Mouse (Mus musculus): ENCODE results near the gene Tnip1. TPM values are rescaled to one million over a fixed set of nuclear protein-coding genes. Genes with fewer than 3 reads are reported as not detected.
A peak's percentile ranks its signal among the peaks of the same experiment; 100 is the strongest.

The Tnip1 gene
- total RNA-seq, 2 experiments from 2014 or later = 12.8 to 17.8 TPM

DNA sequence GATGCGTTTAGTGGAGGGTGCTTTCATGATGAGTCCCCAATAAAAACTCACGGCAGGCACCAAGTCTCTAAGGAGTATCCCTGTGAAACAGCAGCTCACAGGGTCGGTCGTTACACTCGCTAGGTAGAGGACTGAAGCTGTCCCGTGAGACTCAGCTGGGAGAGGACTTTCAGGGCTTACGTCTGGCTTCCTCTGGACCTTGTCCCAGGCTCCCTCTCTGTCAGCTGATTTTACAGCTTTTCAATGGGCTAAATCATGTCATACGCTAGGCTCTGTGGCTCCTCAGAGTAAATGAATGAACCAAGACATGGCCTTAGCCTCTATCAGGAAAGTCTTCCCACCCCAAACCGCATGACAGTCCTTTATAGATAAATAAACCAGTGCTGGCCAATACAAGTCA lies 68.1 kb downstream of the Tnip1 start:
- no peak for ATAC-seq (replicated peaks; ENCODE audit: low FRiP score, low TSS enrichment, poor library complexity, severe bottlenecking)

- ATAC-seq (replicated peaks; ENCODE audit: low FRiP score, low TSS enrichment, poor library complexity, severe bottlenecking) = no peak
Observed at GRCm38 (mm10) chr11:54892091-54892490, 70.6 kb downstream of the Tnip1 start.

DNA sequence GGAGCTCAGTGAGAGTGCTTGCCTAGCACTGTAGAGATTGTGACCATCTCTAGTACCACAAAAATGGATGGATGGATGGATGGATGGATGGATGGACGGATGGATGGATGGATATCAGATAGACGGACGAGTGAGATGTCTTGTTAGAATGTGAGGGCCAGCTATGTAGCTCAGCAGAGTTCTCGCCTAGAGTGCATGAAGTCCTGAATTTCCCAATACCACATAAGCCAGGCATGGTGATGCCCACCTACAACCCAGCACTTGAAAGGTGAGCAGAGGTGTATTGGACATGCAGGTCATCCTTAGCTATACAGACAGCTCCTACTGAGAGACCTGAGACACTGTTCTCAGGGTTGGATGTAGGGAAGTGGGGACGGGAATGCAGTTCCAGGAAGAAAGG lies 71.4 kb downstream of the Tnip1 start:
- ATAC-seq (replicated peaks; ENCODE audit: low FRiP score, low TSS enrichment, poor library complexity, severe bottlenecking) = no peak

DNA sequence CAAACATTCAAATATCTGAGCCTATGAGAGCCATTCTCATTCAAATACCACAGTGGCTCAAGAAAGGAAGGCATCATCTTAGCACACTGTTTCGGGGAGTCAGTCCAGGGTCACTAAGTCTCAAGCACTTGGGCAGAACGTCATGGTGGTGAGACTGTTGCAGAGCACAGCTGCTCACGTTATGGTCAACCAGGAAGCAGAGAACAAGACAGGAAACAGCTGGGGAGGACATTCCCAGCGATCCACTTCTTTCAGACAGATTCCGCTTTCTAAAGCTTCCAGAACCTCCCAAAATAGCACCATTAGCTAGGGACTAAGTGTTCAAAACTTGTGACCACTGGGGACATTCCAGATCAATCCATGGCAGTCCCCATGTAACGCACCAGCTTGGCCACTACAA lies 74.8 kb downstream of the Tnip1 start:
- no peak for ATAC-seq (replicated peaks; ENCODE audit: low FRiP score, low TSS enrichment, poor library complexity, severe bottlenecking)

GRCm38 (mm10) chr11:54885406-54885805 lies 77.3 kb downstream of the Tnip1 start:
- no peak for ATAC-seq (replicated peaks; ENCODE audit: low FRiP score, low TSS enrichment, poor library complexity, severe bottlenecking)

- no peak for ATAC-seq (replicated peaks; ENCODE audit: low FRiP score, low TSS enrichment, poor library complexity, severe bottlenecking)
Observed at GRCm38 (mm10) chr11:54884937-54885336, 77.8 kb downstream of the Tnip1 start.

- ATAC-seq (replicated peaks; ENCODE audit: low FRiP score, low TSS enrichment, poor library complexity, severe bottlenecking) = no peak
Observed at GRCm38 (mm10) chr11:54884197-54884828, 78.4 kb downstream of the Tnip1 start.

DNA sequence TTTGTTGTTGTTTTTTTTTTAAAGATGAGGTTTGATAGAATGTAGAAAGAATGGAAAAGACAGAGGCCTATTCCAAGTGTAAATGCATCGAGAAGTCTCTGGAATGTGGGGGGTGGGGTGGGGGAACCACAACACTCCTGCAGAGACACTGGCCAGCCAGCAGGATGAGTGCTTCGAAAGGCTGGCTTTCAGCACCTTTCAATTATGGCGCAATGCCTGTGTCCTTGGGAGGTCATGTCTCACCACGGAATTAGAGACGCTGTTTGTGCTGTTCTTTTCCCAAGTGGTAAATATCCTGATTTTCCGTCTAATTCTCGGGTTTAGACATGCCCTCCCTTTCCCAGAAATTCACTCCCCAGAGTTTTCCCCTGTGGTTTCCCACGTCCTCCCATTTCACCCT lies 80.0 kb downstream of the Tnip1 start:
- ATAC-seq (replicated peaks; ENCODE audit: low FRiP score, low TSS enrichment, poor library complexity, severe bottlenecking) = no peak

- ATAC-seq (replicated peaks; ENCODE audit: low FRiP score, low TSS enrichment, poor library complexity, severe bottlenecking) = no peak
Observed at GRCm38 (mm10) chr11:54881051-54881474, 81.7 kb downstream of the Tnip1 start.

DNA sequence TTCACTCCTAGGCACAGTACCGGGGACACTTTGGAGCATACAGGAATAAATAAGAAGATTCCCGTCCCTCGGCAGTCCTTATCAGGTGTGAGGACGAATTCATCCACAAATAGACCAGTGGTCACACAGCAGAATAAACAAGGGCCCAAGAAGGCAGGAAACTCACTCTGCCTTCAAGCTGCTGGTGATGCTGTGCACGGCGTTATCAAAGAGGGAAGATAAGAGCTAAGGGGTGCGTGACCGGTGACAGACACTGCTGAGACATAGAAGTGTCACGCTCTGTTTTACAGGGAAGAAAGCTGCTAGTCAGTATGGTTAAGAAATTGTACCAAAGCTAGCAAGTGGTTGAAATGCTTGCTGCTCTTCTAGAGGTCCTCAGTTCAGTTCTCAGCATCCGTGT lies 82.8 kb downstream of the Tnip1 start:
- ATAC-seq (replicated peaks; ENCODE audit: low FRiP score, low TSS enrichment, poor library complexity, severe bottlenecking) = 0 out of 2 replicates have a peak, but pooled peaks have one; percentile 25

GRCm38 (mm10) chr11:54879434-54879833 lies 83.3 kb downstream of the Tnip1 start:
- peak; percentile 62 for ATAC-seq (replicated peaks; ENCODE audit: low FRiP score, low TSS enrichment, poor library complexity, severe bottlenecking)

- no peak for ATAC-seq (replicated peaks; ENCODE audit: low FRiP score, low TSS enrichment, poor library complexity, severe bottlenecking)
Observed at GRCm38 (mm10) chr11:54878893-54879292, 83.8 kb downstream of the Tnip1 start.

GRCm38 (mm10) chr11:54876031-54876430 lies 86.7 kb downstream of the Tnip1 start:
- no peak for ATAC-seq (replicated peaks; ENCODE audit: low FRiP score, low TSS enrichment, poor library complexity, severe bottlenecking)

DNA sequence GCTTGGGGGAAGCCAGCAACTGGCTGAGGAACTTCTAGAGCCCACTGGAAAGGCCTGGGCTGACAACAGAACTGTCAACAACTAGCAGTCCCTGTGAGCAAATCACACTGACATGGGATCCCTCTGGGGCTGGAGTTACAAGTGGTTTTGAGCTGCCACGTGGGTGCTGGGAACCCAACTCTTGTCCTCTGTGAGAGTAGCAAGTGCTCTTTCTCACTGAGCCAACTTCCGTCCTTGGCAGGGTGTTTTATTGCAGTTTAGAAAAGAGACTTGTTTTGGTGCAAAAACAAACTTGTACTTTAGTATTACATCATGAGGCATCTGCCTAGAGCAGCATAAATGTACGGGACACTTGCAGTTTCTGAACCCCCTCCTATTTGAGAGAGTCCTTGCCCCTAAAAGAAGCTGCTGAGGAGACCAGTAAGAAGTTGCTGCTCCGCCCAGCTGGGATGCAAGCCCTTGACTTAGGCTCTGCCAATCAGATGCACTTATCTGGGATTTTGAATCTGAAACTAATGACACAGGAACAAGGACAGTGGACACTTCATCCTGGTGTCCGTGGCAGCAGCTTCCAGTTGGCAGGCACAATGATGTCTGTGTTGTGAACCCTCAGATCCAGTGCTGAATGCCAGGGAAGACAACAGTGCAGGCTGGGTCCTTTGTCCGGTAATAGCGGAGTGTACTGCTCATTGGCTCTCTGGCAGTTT lies 90.7 kb downstream of the Tnip1 start:
- ATAC-seq (replicated peaks; ENCODE audit: low FRiP score, low TSS enrichment, poor library complexity, severe bottlenecking) = no peak

- ATAC-seq (replicated peaks; ENCODE audit: low FRiP score, low TSS enrichment, poor library complexity, severe bottlenecking) = no peak
Observed at GRCm38 (mm10) chr11:54869318-54869717, 93.4 kb downstream of the Tnip1 start.

- no peak for ATAC-seq (replicated peaks; ENCODE audit: low FRiP score, low TSS enrichment, poor library complexity, severe bottlenecking)
Observed at GRCm38 (mm10) chr11:54868445-54868844, 94.3 kb downstream of the Tnip1 start.

DNA sequence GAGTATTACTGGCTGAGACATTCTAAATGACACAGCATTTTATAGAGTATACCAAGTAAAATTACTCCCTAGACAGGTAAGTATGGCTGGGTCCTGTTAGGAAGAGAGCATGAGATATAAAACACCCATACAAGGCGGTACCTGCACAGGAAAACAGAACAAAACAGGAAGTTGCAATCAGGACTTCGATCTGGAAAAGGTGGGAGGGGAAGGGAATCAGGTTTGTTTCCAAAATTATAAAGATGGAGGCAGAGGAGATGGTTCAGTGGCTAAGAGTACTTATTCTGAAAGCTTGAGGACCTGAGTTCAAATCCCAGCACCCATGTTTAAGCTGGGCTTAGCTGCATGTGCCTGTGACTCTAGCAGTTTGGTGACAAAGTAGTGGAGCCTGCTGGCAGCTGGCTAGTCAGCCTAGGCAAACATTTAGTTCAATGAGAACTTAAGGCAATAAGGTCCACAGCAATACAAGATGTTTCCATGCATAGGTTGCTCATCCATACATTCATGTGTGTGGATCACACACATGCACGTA lies 94.7 kb downstream of the Tnip1 start:
- no peak for ATAC-seq (replicated peaks; ENCODE audit: low FRiP score, low TSS enrichment, poor library complexity, severe bottlenecking)

DNA sequence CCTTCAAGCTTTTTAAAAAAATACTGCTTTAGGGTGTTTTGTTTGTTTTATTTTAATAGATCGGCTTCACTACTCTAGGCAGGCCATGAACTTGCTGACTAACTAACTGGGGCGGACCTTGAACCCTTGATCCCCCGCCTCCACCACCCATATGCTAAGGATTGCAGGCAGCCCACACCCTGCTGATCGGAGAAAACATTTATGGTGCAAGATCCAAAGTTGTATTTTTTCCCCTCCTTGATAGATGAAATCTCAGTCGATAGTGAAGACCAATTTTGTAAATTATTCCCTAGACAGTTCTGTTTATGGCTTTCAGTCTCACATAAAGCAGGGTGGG lies 95.7 kb downstream of the Tnip1 start:
- ATAC-seq (replicated peaks; ENCODE audit: low FRiP score, low TSS enrichment, poor library complexity, severe bottlenecking) = peak; percentile 46; the same call in 1 of the 2 replicates

DNA sequence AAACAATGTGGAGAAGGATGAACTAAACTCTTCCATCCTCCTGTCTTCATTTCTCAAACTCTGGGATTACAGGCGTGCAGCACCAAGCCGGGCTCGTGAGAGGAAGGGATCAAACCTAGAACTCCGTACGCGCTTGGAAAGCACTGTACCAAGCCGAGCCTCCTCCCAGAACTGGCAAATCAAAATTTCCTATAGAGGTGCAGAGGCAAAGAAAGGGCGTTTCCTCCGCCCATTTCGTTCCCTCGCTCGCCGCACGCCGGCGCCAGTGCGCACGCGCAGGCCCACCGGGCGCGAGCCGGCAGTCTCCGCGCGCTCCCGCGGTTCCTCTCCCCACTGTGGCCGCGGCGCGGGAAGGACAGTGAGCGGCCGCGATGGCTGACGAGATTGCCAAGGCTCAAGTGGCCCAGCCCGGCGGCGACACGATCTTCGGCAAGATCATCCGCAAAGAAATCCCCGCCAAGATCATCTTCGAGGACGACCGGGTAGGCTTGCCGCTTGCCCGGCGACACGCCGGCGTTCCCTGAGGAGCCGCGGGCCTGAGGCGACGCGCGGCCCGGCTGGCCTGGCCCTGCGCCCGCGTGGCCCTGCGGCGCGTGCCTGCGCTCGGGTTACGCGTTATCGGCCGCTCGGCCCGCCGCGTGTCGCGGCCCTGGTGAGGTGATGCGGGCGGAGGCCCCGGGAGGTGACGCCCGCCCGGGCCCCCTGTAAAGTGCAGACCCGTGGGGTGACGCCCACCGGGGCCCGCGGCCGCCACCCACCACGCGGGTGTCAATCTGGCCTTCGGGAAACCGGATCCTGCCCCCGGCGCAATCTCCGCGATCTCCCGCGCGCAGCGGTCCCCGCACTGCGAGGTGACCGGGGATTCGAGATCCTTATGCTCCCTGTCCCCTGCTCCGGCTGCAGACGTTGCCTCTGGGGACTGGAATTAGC lies 96.3 kb downstream of the Tnip1 start, which contains the start of gene Hint1:
Gene Hint1, plus strand, starts transcription at position 265 of the 930 bp plus-strand sequence.
- ATAC-seq (replicated peaks; ENCODE audit: low FRiP score, low TSS enrichment, poor library complexity, severe bottlenecking) = peak; percentile 40
